In the genomic region with DNA sequence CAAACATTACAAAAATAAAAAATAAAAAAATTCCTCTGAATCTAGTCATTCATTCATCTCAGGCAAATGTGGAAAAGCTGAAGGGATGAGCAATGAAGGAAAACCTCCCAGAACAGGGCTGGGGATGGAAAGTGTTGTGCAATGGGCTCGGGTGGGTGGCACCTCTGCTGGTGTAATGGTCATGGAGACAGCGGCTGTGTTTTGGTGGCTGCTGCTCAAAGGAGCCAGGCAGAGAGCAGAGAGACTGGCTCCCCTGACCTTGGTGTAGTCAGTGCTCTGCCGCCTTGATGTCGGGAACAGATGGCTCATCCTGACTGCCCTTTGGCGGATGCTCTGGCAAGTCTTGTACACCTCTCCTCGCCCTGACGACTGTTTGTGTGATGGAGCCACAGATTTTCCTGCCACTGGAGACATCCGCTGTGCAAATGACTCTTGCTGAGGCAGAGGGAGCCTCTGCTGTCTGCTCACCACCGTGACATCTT, we compare ENCODE assay signal across 8 mouse cellular contexts. TPM values are rescaled to one million over a fixed set of nuclear protein-coding genes. Genes with fewer than 3 reads are reported as not detected.
DNase-seq lines count a peak whose midpoint lies in the region; ATAC-seq and TF ChIP-seq lines count a peak whose summit lies in the region.
"Had no signal": no experiment of that assay in that cellular context is flagged by ENCODE, and none has a peak within 500 bp of the region (broad histone marks: within the 10 kb centered on the region; RNA-seq: fewer than 3 reads in every experiment).

No protein-coding gene starts in this region.

- no peak overlapping the region for H3K4me3 ChIP-seq in lung, postnatal 0 days (ENCODE audit: low read depth, low read length)
- no peak overlapping the region for H3K4me3 ChIP-seq in embryonic facial prominence, embryonic 10.5 days
- no peak overlapping the region for H3K4me3 ChIP-seq in liver, embryonic 15.5 days (replicated peaks)

- no peak for TF ChIP-seq CTCF in lung, postnatal 0 days (IDR thresholded peaks at IDR 0.05)

- no peak overlapping the region for H3K9ac ChIP-seq in lung, postnatal 0 days (replicated peaks; ENCODE audit: low read depth)
- H3K9ac ChIP-seq in liver, embryonic 15.5 days, result no peak overlapping the region

- H3K4me1 ChIP-seq in lung, postnatal 0 days (ENCODE audit: insufficient read depth, low read depth, low read length), result peaks cover 4% of the 10 kb centered on the region; the same call in 1 of the 2 replicates
- peaks cover 22% of the 10 kb centered on the region for H3K4me1 ChIP-seq in embryonic facial prominence, embryonic 10.5 days
- peaks cover 53% of the 10 kb centered on the region for H3K4me1 ChIP-seq in liver, embryonic 15.5 days (replicated peaks)

- DNase-seq in lung, postnatal 0 days (ENCODE audit: low spot score), result peak; percentile 53
- no peak for DNase-seq in lung, postnatal 10 days
- DNase-seq in adrenal gland, postnatal 14 days, result peak; percentile 70
- DNase-seq in embryonic facial prominence, embryonic 10.5 days (ENCODE audit: low spot score), result no peak
- DNase-seq in thymus, postnatal 14 days, result no peak
- no peak for DNase-seq in kidney, adult 8-10 months

- no peaks in the 10 kb centered on the region for H3K9me3 ChIP-seq in lung, postnatal 0 days (ENCODE audit: low read length)
- no peaks in the 10 kb centered on the region for H3K9me3 ChIP-seq in embryonic facial prominence, embryonic 10.5 days
- H3K9me3 ChIP-seq in liver, embryonic 15.5 days (replicated peaks), result no peaks in the 10 kb centered on the region

- no peak overlapping the region for H3K4me2 ChIP-seq in lung, postnatal 0 days (replicated peaks; ENCODE audit: low read depth, low read length)
- H3K4me2 ChIP-seq in liver, embryonic 15.5 days, result no peak overlapping the region

- ATAC-seq in lung, postnatal 0 days, result peak; percentile 66
- ATAC-seq in liver, embryonic 15.5 days (ENCODE audit: insufficient read depth), result no peak

- no peaks in the 10 kb centered on the region for H3K36me3 ChIP-seq in lung, postnatal 0 days (ENCODE audit: insufficient read depth, low read length)
- no peaks in the 10 kb centered on the region for H3K36me3 ChIP-seq in embryonic facial prominence, embryonic 10.5 days (replicated peaks)
- no peaks in the 10 kb centered on the region for H3K36me3 ChIP-seq in liver, embryonic 15.5 days (replicated peaks)

- TF ChIP-seq EP300 in lung, postnatal 0 days (IDR thresholded peaks at IDR 0.05), result no peak

- WGBS in lung, postnatal 0 days, result 46% methylated on average over 9 of the region's 9 CpGs
- whole genome bisulfite sequencing in embryonic facial prominence, embryonic 10.5 days, result 55% methylated on average over 9 of the region's 9 CpGs
- 63% methylated on average over 9 of the region's 9 CpGs for WGBS in liver, embryonic 15.5 days (ENCODE audit: insufficient replicate concordance)

- H3K27ac ChIP-seq in lung, postnatal 0 days (ENCODE audit: low read length), result no peak overlapping the region
- 0 out of 2 replicates have a peak overlapping the region, but pooled peaks have one; percentile 1 for H3K27ac ChIP-seq in embryonic facial prominence, embryonic 10.5 days (replicated peaks)
- peak overlapping the region; percentile 26 for H3K27ac ChIP-seq in liver, embryonic 15.5 days (replicated peaks)
- H3K27ac ChIP-seq: kidney, postnatal 0 days had no signal

- H3K27me3 ChIP-seq in lung, postnatal 0 days (replicated peaks; ENCODE audit: insufficient read depth, low read length), result no peaks in the 10 kb centered on the region
- H3K27me3 ChIP-seq in embryonic facial prominence, embryonic 10.5 days (replicated peaks; ENCODE audit: low read depth, poor library complexity, severe bottlenecking), result 0 out of 2 replicates have a peak, but pooled peaks cover 4% of the 10 kb centered on the region
- no peaks in the 10 kb centered on the region for H3K27me3 ChIP-seq in liver, embryonic 15.5 days

RNA-seq across cellular contexts. Expression of a gene that starts 32.1 kb away (rescaled TPM):
- polyA plus RNA-seq in lung, postnatal 0 days (2015; fragmentation: Nextera tagmentation; extraction: Ambion mirVana), result 6.4 and 7.1 TPM in 2 replicates
- total RNA-seq in adrenal gland, postnatal 14 days (2021), result 100 and 111 TPM in 2 replicates
- polyA plus RNA-seq in embryonic facial prominence, embryonic 10.5 days (2016; fragmentation: Nextera tagmentation; extraction: Ambion mirVana), result 0.74 and 0.91 TPM in 2 replicates
- polyA plus RNA-seq in liver, embryonic 15.5 days (2015; fragmentation: Nextera tagmentation; extraction: Ambion mirVana), result 3.5 and 3.7 TPM in 2 replicates

RNA-seq across cellular contexts. Expression of a gene that starts 45.5 kb away (rescaled TPM):
- 0.15 and 0.31 TPM in 2 replicates for polyA plus RNA-seq in lung, postnatal 0 days (2015; fragmentation: Nextera tagmentation; extraction: Ambion mirVana)
- total RNA-seq in adrenal gland, postnatal 14 days (2021), result 1.2 and 2.1 TPM in 2 replicates
- 0.38 and 0.79 TPM in 2 replicates for polyA plus RNA-seq in embryonic facial prominence, embryonic 10.5 days (2016; fragmentation: Nextera tagmentation; extraction: Ambion mirVana)
- 0.08 and 0.13 TPM in 2 replicates for polyA plus RNA-seq in liver, embryonic 15.5 days (2015; fragmentation: Nextera tagmentation; extraction: Ambion mirVana)

Comparison
In these comparisons a context has a peak if more than half of its experiments do, and no peak if none do; other contexts are left out.
1. DNase-seq: peak in lung, postnatal 0 days (single experiment) and adrenal gland, postnatal 14 days (single experiment); none in lung, postnatal 10 days (single experiment), embryonic facial prominence, embryonic 10.5 days (single experiment), thymus, postnatal 14 days (single experiment) and kidney, adult 8-10 months (0 of 2).